Mouse (Mus musculus): ENCODE data around the gene Bmf.

Gene Bmf

GRCm38 (mm10) chr2:118549507-118550473 is at the start of gene Bmf:
Gene Bmf, minus strand, starts transcription at chr2:118549687.
- peak; percentile 97 for DNase-seq (ENCODE audit: low spot score)

- DNase-seq (ENCODE audit: low spot score), result no peak
Observed at GRCm38 (mm10) chr2:118599087-118599486, 49.6 kb upstream of the Bmf start.

GRCm38 (mm10) chr2:118597673-118598568 is 48.4 kb upstream of the Bmf start, which contains the start of gene Bub1b:
Gene Bub1b, plus strand, starts transcription at chr2:118598211.
- DNase-seq (ENCODE audit: low spot score), result peak; percentile 91

GRCm38 (mm10) chr2:118591083-118591482 is 41.6 kb upstream of the Bmf start:
- DNase-seq (ENCODE audit: low spot score), result no peak

- no peak for DNase-seq (ENCODE audit: low spot score)
Observed at GRCm38 (mm10) chr2:118587686-118588085, 38.2 kb upstream of the Bmf start.

GRCm38 (mm10) chr2:118586013-118586412 is 36.5 kb upstream of the Bmf start:
- no peak for DNase-seq (ENCODE audit: low spot score)

GRCm38 (mm10) chr2:118573135-118573534 is 23.6 kb upstream of the Bmf start:
- no peak for DNase-seq (ENCODE audit: low spot score)

- DNase-seq (ENCODE audit: low spot score), result no peak
Observed at GRCm38 (mm10) chr2:118572183-118572836, 22.8 kb upstream of the Bmf start.

- no peak for DNase-seq (ENCODE audit: low spot score)
Observed at GRCm38 (mm10) chr2:118570939-118571338, 21.5 kb upstream of the Bmf start.

GRCm38 (mm10) chr2:118567179-118567578 is 17.7 kb upstream of the Bmf start:
- no peak for DNase-seq (ENCODE audit: low spot score)

- DNase-seq (ENCODE audit: low spot score), result no peak
Observed at GRCm38 (mm10) chr2:118562431-118562830, 12.9 kb upstream of the Bmf start.

GRCm38 (mm10) chr2:118562015-118562414 is 12.5 kb upstream of the Bmf start:
- DNase-seq (ENCODE audit: low spot score), result no peak

- DNase-seq (ENCODE audit: low spot score), result no peak
Observed at GRCm38 (mm10) chr2:118558426-118558825, 8.9 kb upstream of the Bmf start.

GRCm38 (mm10) chr2:118554356-118554990 is 5.0 kb upstream of the Bmf start:
- DNase-seq (ENCODE audit: low spot score), result peak; percentile 29

- DNase-seq (ENCODE audit: low spot score), result no peak
Observed at GRCm38 (mm10) chr2:118551606-118552005, 2.1 kb upstream of the Bmf start.

GRCm38 (mm10) chr2:118548421-118549221 is 866 bp downstream of the Bmf start:
- DNase-seq (ENCODE audit: low spot score), result no peak

GRCm38 (mm10) chr2:118547541-118548016 is 1.9 kb downstream of the Bmf start:
- DNase-seq (ENCODE audit: low spot score), result no peak

GRCm38 (mm10) chr2:118546798-118547165 is 2.7 kb downstream of the Bmf start:
- no peak for DNase-seq (ENCODE audit: low spot score)

GRCm38 (mm10) chr2:118546104-118546797 is 3.2 kb downstream of the Bmf start:
- DNase-seq (ENCODE audit: low spot score), result no peak
